Mouse (Mus musculus): ENCODE measurements at regions not wholly inside any gene's neighbourhood (a gene's known extent, or its start where the extent isn't known, plus 50 kb on each side); places are given as distances from the start of the nearest gene placed in this dataset.

DNA sequence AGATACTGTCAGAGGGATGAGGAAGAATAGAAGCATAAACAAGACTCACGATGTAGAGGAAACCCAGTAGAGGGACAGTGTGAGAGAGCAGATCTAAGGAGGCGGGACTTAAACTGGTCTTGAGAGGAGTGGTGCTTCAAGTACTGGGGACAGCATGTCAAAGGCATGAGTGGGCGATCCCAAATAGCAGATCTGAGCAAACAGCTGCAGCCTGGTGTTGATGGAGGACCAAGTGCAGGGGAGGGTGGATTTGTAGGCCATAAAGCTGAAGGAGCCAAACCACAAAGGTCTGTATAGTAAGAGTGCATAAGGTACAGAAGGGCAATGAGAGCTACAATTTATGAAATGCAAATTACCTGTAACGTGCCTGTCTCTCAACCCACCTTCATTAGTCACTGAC, 69.4 kb upstream of the Teddm2 start:
- no peak for TF ChIP-seq CTCF (IDR thresholded peaks at IDR 0.05; ENCODE audit: insufficient read depth, low read length)
- no peak for TF ChIP-seq POLR2A (IDR thresholded peaks at IDR 0.05; ENCODE audit: borderline replicate concordance, extremely low read depth, low read depth, low read length)
